Mouse (Mus musculus) ES-E14 (cell line): ENCODE results near the gene Gpr146.

Experiments
- CHD2 ChIP-seq: IDR thresholded peaks from 2 replicates; pipeline ENCODE4 v1.6.1; 2014; ENCODE audit warnings: mild to moderate bottlenecking, low read depth, low read length, inconsistent platforms
- HCFC1 ChIP-seq: IDR thresholded peaks from 2 replicates; pipeline ENCODE4 v1.6.1; 2012; ENCODE audit warnings: low read length, inconsistent platforms, borderline replicate concordance; ENCODE audit not compliant: insufficient read depth
- MAFK ChIP-seq: IDR thresholded peaks from 2 replicates; pipeline ENCODE4 v1.6.1; 2014; ENCODE audit warnings: mild to moderate bottlenecking, low read depth, low read length, inconsistent platforms; ENCODE audit not compliant: insufficient read depth
- ZC3H11A ChIP-seq: IDR thresholded peaks from 2 replicates; pipeline ENCODE4 v1.6.1; 2012; ENCODE audit warnings: low read depth, mild to moderate bottlenecking, inconsistent platforms, low read length, borderline replicate concordance
- ZNF384 ChIP-seq: IDR thresholded peaks from 2 replicates; pipeline ENCODE4 v1.6.1; 2012; ENCODE audit warnings: low read depth, low read length, inconsistent platforms

DNA sequence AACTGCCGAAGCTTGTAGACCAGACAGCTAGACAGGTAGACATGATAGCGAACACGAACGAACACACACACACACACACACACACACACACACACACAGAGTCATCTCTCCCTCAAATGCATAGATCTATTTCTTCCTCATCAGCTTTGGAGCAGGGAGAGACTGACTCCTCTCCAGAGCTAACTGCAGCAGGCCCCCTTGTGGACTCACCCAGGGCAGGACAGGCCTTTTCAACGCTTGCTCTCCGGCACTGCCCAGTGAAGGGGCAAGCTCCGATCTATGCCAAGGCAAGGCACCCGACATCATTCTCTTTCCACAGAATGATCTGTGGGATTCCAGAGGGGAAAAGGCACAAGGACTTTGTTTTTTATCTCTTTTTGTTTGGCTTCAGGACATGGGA, 67.8 kb downstream of the Gpr146 start:
- TF ChIP-seq CHD2 (no peak), HCFC1 (no peak), ZC3H11A (no peak), MAFK (no peak), ZNF384 (no peak)
